Mouse (Mus musculus) hindbrain, embryonic 14.5 days (tissue): ENCODE data around the gene Rnf103. TPM values are rescaled to one million over a fixed set of nuclear protein-coding genes. Genes with fewer than 3 reads are reported as not detected.
"Not testable (repeated sequence)": the region's sequence is repeated elsewhere in the genome, so short reads cannot be mapped to it uniquely, and the experiment has no call there.

Experiments used
- ATAC-seq: fragments of 200-750 bp; cut with Nextera tagmentation; 2 replicates; pipeline ENCODE4 v1.8.0; 2017; ENCODE audit warnings: moderate number of reproducible peaks, mild to moderate bottlenecking, moderate TSS enrichment, moderate library complexity; ENCODE audit not compliant: low FRiP score
- DNase-seq: peaks from one replicate; pipeline ENCODE4 v3.0.0-alpha.2; 2015; ENCODE audit warnings: low spot score
- H3K27ac ChIP-seq: fragments of 300-500 bp; sonication (generic); 2 replicates; pipeline ENCODE4 v1.5.1; 2014; ENCODE audit warnings: mild to moderate bottlenecking, moderate library complexity
- H3K27me3 ChIP-seq: fragments of 300-500 bp; sonication (generic); 2 replicates; pipeline ENCODE4 v1.6.1; 2014; ENCODE audit warnings: mild to moderate bottlenecking, low read length, mixed read lengths; ENCODE audit not compliant: control insufficient read depth, insufficient read depth
- H3K36me3 ChIP-seq: fragments of 300-500 bp; sonication (generic); replicated peaks from 2 replicates; pipeline ENCODE4 v1.6.1; 2014; ENCODE audit not compliant: control insufficient read depth, insufficient read depth
- H3K4me1 ChIP-seq: fragments of 300-500 bp; sonication (generic); replicated peaks from 2 replicates; pipeline ENCODE4 v1.6.1; 2014; ENCODE audit warnings: antibody characterized with exemption, low read length, mixed read lengths; ENCODE audit not compliant: control insufficient read depth, insufficient read depth
- H3K4me2 ChIP-seq: fragments of 300-500 bp; sonication (generic); replicated peaks from 2 replicates; pipeline ENCODE4 v1.6.1; 2014; ENCODE audit warnings: mild to moderate bottlenecking, moderate library complexity
- H3K4me3 ChIP-seq: fragments of 300-500 bp; sonication (generic); replicated peaks from 2 replicates; pipeline ENCODE4 v1.5.1; 2014; ENCODE audit warnings: mild to moderate bottlenecking, low read length
- H3K9ac ChIP-seq: fragments of 300-500 bp; sonication (generic); 2 replicates; pipeline ENCODE4 v1.6.1; 2014
- H3K9me3 ChIP-seq: fragments of 300-500 bp; sonication (generic); 2 replicates; pipeline ENCODE4 v1.6.1; 2016; ENCODE audit warnings: low read length; ENCODE audit not compliant: control insufficient read depth
- WGBS: fragments of 180-500 bp; shearing (Covaris S2); extraction: QIAGEN DNeasy Blood & Tissue Kit; methylation state at CpG from one replicate; pipeline ENCODE4 v1.1.7; 2014; 5-methylcytosine and 5-hydroxymethylcytosine counted together
- polyA plus RNA-seq: library from polyadenylated mRNA; unstranded; fragments of >200 nt; fragmentation: Nextera tagmentation; extraction: Ambion mirVana; gene quantifications from 2 replicates; pipeline ENCODE4 v1.2.1, GENCODE M21; 2014

Rnf103 gene
- polyA plus RNA-seq = 31.1 and 35.8 TPM in 2 replicates

- DNase-seq (peak; percentile 90), ATAC-seq (peak; percentile 98)
- Histone ChIP-seq H3K4me2 (peak within 1 kb of the TSS; percentile 87), H3K9me3 (no peaks in the 10 kb centered on the region), H3K4me1 (peaks cover 23% of the 10 kb centered on the region), H3K4me3 (peak within 1 kb of the TSS; percentile 100), H3K27me3 (no peaks in the 10 kb centered on the region), H3K36me3 (peaks cover 5% of the 10 kb centered on the region), H3K27ac (peak within 1 kb of the TSS; percentile 98), H3K9ac (peak within 1 kb of the TSS; percentile 99)
- WGBS = under 1% methylated on average over 63 of the region's 79 CpGs
These were observed at the start of gene Rnf103 for GRCm38 (mm10) chr6:71493675-71494340. TSS of gene Rnf103 (plus strand) at chr6:71493894.

GRCm38 (mm10) chr6:71444756-71445155 is 48.9 kb upstream of the Rnf103 start:
- Histone ChIP-seq H3K9me3 (no peaks in the 10 kb centered on the region), H3K4me3 (no peak overlapping the region), H3K36me3 (no peaks in the 10 kb centered on the region), H3K27ac (no peak overlapping the region), H3K27me3 (no peaks in the 10 kb centered on the region), H3K4me2 (no peak overlapping the region), H3K4me1 (peaks cover 8% of the 10 kb centered on the region), H3K9ac (no peak overlapping the region)
- WGBS = 86% methylated on average over 1 of the region's 1 CpGs
- no peak for ATAC-seq
- DNase-seq = no peak

GRCm38 (mm10) chr6:71445560-71445959 is 48.1 kb upstream of the Rnf103 start:
- H3K9me3 ChIP-seq = no peaks in the 10 kb centered on the region
- no peak overlapping the region for H3K4me2 ChIP-seq
- 88% methylated on average over 6 of the region's 6 CpGs for WGBS
- H3K9ac ChIP-seq = no peak overlapping the region
- H3K36me3 ChIP-seq = no peaks in the 10 kb centered on the region
- ATAC-seq (no peak), DNase-seq (no peak)
- H3K4me1 ChIP-seq = peaks cover 8% of the 10 kb centered on the region
- no peaks in the 10 kb centered on the region for H3K27me3 ChIP-seq
- no peak overlapping the region for H3K4me3 ChIP-seq
- no peak overlapping the region for H3K27ac ChIP-seq

GRCm38 (mm10) chr6:71452792-71453191 is 40.9 kb upstream of the Rnf103 start:
- ATAC-seq = no peak
- no peak overlapping the region for H3K27ac ChIP-seq
- no peaks in the 10 kb centered on the region for H3K9me3 ChIP-seq
- no peaks in the 10 kb centered on the region for H3K4me1 ChIP-seq
- no peak overlapping the region for H3K4me3 ChIP-seq
- H3K9ac ChIP-seq = no peak overlapping the region
- WGBS = 87% methylated on average over 2 of the region's 2 CpGs
- no peak for DNase-seq
- no peak overlapping the region for H3K4me2 ChIP-seq
- no peaks in the 10 kb centered on the region for H3K27me3 ChIP-seq
- H3K36me3 ChIP-seq = no peaks in the 10 kb centered on the region

- ATAC-seq, H3K4me2 ChIP-seq, H3K9ac ChIP-seq, H3K4me3 ChIP-seq, H3K4me1 ChIP-seq, H3K27ac ChIP-seq, DNase-seq, H3K9me3 ChIP-seq, H3K27me3 ChIP-seq, H3K36me3 ChIP-seq: not testable (repeated sequence)
These were observed 39.5 kb upstream of the Rnf103 start for GRCm38 (mm10) chr6:71453983-71454739.

DNA sequence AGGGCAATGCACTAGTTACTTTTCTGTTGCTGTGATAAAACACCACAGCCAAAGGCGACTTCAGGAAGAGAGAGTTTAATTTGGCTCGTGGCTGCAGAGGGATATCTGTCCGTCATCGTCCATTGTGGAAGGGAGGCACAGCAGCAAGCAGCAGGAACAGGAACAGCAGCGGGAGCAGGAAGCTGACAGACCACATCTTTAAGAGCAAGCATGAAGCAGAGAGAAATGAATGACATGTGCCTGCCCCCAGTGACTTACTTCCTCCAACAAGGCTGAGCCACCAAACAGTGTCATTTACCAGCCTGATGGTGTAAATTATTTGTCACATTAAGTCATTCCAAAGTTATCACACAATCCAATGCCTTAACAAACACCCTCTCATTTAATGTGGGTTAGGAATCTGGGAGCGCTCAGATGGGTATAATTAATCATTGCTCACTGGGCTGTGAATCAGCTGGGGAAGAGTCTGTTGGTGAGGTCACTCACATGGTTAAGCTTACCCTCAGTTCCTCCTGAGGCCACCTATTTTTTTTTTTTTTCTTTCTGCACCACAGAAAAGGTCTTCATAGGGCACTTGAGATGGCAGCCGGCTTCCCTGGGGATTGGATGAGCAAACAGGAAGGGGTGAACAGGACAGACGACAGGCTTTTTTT is 35.6 kb upstream of the Rnf103 start:
- Histone ChIP-seq H3K27me3 (no peaks in the 10 kb centered on the region), H3K4me2 (no peak overlapping the region), H3K27ac (no peak overlapping the region), H3K36me3 (no peaks in the 10 kb centered on the region), H3K4me1 (no peaks in the 10 kb centered on the region), H3K9ac (no peak overlapping the region), H3K4me3 (no peak overlapping the region), H3K9me3 (no peaks in the 10 kb centered on the region)
- DNase-seq (no peak), ATAC-seq (no peak)
- 81% methylated on average over 8 of the region's 8 CpGs for WGBS

DNA sequence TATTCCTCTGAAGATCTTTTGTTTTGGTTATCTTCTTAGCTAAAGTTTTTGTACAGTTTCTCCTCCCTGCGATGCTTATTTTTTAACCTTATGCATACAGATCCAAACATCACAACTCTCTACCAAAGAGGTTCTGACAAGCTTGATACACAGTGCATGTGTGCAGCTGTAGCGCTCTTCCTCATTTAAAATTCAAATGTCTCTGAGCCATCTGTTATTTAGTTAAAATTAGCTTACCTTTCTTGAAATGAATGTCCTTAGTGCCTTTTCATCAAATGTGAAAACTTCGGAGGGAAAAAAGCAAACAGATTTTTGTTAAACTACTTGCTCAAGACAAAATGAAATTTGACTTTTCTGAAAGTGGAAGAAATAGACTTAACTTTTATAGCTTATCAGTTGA is 28.5 kb upstream of the Rnf103 start:
- no peaks in the 10 kb centered on the region for H3K27me3 ChIP-seq
- H3K36me3 ChIP-seq = no peaks in the 10 kb centered on the region
- no peaks in the 10 kb centered on the region for H3K4me1 ChIP-seq
- WGBS = 58% methylated on average over 3 of the region's 3 CpGs
- H3K4me3 ChIP-seq = no peak overlapping the region
- no peak overlapping the region for H3K27ac ChIP-seq
- no peak overlapping the region for H3K4me2 ChIP-seq
- no peak overlapping the region for H3K9ac ChIP-seq
- DNase-seq (no peak), ATAC-seq (no peak)
- no peaks in the 10 kb centered on the region for H3K9me3 ChIP-seq

GRCm38 (mm10) chr6:71467766-71468165 is 25.9 kb upstream of the Rnf103 start:
- ATAC-seq (no peak), DNase-seq (no peak)
- Histone ChIP-seq H3K9me3 (no peaks in the 10 kb centered on the region), H3K27ac (no peak overlapping the region), H3K9ac (no peak overlapping the region), H3K36me3 (no peaks in the 10 kb centered on the region), H3K27me3 (no peaks in the 10 kb centered on the region), H3K4me3 (no peak overlapping the region), H3K4me2 (no peak overlapping the region), H3K4me1 (no peaks in the 10 kb centered on the region)
- WGBS = 74% methylated on average over 4 of the region's 4 CpGs

DNA sequence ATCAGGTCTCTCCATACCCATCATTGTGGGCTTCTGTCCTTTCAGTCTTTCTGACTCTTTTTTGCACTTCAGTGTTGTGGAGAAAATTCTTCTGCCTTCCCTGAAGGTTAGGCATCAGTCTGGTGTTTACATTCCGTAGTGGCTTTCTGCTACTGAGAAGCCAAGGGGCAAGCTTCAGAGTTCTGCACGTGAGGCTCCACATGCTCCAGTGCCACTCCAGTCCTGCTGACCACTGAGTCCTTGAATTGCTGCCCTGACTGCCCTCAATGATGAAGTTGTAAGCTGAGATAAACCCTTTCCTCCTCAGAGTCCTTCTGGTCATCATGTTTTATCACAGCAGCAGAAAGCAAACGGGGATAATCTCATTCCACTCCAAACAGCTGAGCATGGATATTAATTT is 24.4 kb upstream of the Rnf103 start:
- Histone ChIP-seq H3K4me3 (no peak overlapping the region), H3K27ac (no peak overlapping the region), H3K27me3 (no peaks in the 10 kb centered on the region), H3K36me3 (no peaks in the 10 kb centered on the region), H3K9me3 (no peaks in the 10 kb centered on the region), H3K4me1 (no peaks in the 10 kb centered on the region), H3K9ac (no peak overlapping the region), H3K4me2 (no peak overlapping the region)
- no peak for DNase-seq
- 81% methylated on average over 3 of the region's 3 CpGs for WGBS
- ATAC-seq = no peak
